Mouse (Mus musculus) thymus, adult 2 months (tissue): ENCODE results near the gene Tnn. TPM values are rescaled to one million over a fixed set of nuclear protein-coding genes. Genes with fewer than 3 reads are reported as not detected.

ENCODE experiments used
- DNase-seq: peaks from one replicate; pipeline ENCODE4 v3.0.0; 2021
- H3K27ac ChIP-seq: fragments of 200-500 bp; 2 replicates; pipeline ENCODE4 v1.5.1; 2012; ENCODE audit warnings: low read length, control low read depth; ENCODE audit not compliant: control insufficient read depth, insufficient read depth
- H3K27me3 ChIP-seq: fragments of 200-500 bp; 2 replicates; pipeline ENCODE4 v1.6.1; 2012; ENCODE audit warnings: mild to moderate bottlenecking, low read length, moderate library complexity, mixed read lengths; ENCODE audit not compliant: control insufficient read depth, insufficient read depth
- H3K36me3 ChIP-seq: fragments of 200-500 bp; 2 replicates; pipeline ENCODE4 v1.6.1; 2012; ENCODE audit warnings: mild to moderate bottlenecking, low read length, moderate library complexity; ENCODE audit not compliant: control insufficient read depth, insufficient read depth
- H3K4me1 ChIP-seq: fragments of 200-500 bp; replicated peaks from 2 replicates; pipeline ENCODE4 v1.6.1; 2012; ENCODE audit warnings: low read length; ENCODE audit not compliant: control insufficient read depth, insufficient read depth
- H3K4me3 ChIP-seq: fragments of 200-500 bp; 2 replicates; pipeline ENCODE4 v1.5.1; 2012; ENCODE audit warnings: mild to moderate bottlenecking, low read length, control low read depth, moderate library complexity; ENCODE audit not compliant: control insufficient read depth, insufficient read depth
- CTCF ChIP-seq: fragments of 200-500 bp; IDR thresholded peaks from 2 replicates; pipeline ENCODE4 v1.5.1; 2012; ENCODE audit warnings: mild to moderate bottlenecking, control low read depth, low read length, moderate library complexity, borderline replicate concordance; ENCODE audit not compliant: control insufficient read depth, poor library complexity, insufficient read depth; ENCODE audit errors: extremely low read depth
- POLR2A ChIP-seq: fragments of 200-500 bp; IDR thresholded peaks from 2 replicates; pipeline ENCODE4 v1.6.1; 2012; ENCODE audit warnings: mild to moderate bottlenecking, low read length, control low read depth, moderate library complexity; ENCODE audit not compliant: control insufficient read depth, poor library complexity, insufficient read depth; ENCODE audit errors: extremely low read depth
- WGBS: fragments of 180-500 bp; shearing (Covaris S2); methylation state at CpG from one replicate; pipeline ENCODE4 v1.1.7; 2018; 5-methylcytosine and 5-hydroxymethylcytosine counted together
- polyA plus RNA-seq: library from polyadenylated mRNA; depleted of rRNA; stranded (reverse); fragments of >200 nt; gene quantifications from 2 replicates; pipeline ENCODE4 v1.2.3, GENCODE M21; 2012

Gene Tnn
- polyA plus RNA-seq, 1 experiment, result 0.12 TPM

- Histone ChIP-seq H3K4me3 (no peak overlapping the region), H3K27me3 (no peaks in the 10 kb centered on the region), H3K36me3 (no peaks in the 10 kb centered on the region), H3K27ac (no peak overlapping the region), H3K4me1 (no peaks in the 10 kb centered on the region)
- TF ChIP-seq CTCF (no peak), POLR2A (no peak)
- WGBS, result 90% methylated on average over 5 of the region's 5 CpGs
- no peak for DNase-seq
These were observed 53.6 kb downstream of the Tnn start for GRCm38 (mm10) chr1:160099659-160100302.

GRCm38 (mm10) chr1:160086651-160087050 lies 66.7 kb downstream of the Tnn start:
- WGBS, result 85% methylated on average over 2 of the region's 2 CpGs
- H3K36me3 ChIP-seq, result no peaks in the 10 kb centered on the region

GRCm38 (mm10) chr1:160084239-160084638 lies 69.1 kb downstream of the Tnn start:
- Histone ChIP-seq H3K27ac (no peak overlapping the region), H3K27me3 (no peaks in the 10 kb centered on the region), H3K4me1 (peaks cover 5% of the 10 kb centered on the region; the same call in 1 of the 2 replicates), H3K36me3 (no peaks in the 10 kb centered on the region), H3K4me3 (no peak overlapping the region)
- no peak for TF ChIP-seq CTCF
- no peak for TF ChIP-seq POLR2A
- DNase-seq, result no peak
- WGBS, result 89% methylated on average over 1 of the region's 1 CpGs

More at GRCm38 (mm10) chr1:160086651-160087050, 66.7 kb downstream of the Tnn start:
- no peak for TF ChIP-seq CTCF
- TF ChIP-seq POLR2A, result no peak
- no peaks in the 10 kb centered on the region for H3K27me3 ChIP-seq
- DNase-seq, result no peak
- no peaks in the 10 kb centered on the region for H3K4me1 ChIP-seq
- H3K27ac ChIP-seq, result no peak overlapping the region
- H3K4me3 ChIP-seq, result no peak overlapping the region

GRCm38 (mm10) chr1:160082647-160083046 lies 70.7 kb downstream of the Tnn start:
- H3K36me3 ChIP-seq, result peaks cover 5% of the 10 kb centered on the region
- DNase-seq, result no peak

GRCm38 (mm10) chr1:160080800-160081436 lies 72.5 kb downstream of the Tnn start:
- H3K4me1 ChIP-seq, result peaks cover 8% of the 10 kb centered on the region
- H3K27ac ChIP-seq, result no peak overlapping the region
- peaks cover 20% of the 10 kb centered on the region for H3K36me3 ChIP-seq
- 34% methylated on average over 2 of the region's 2 CpGs for WGBS
- H3K4me3 ChIP-seq, result no peak overlapping the region
- no peaks in the 10 kb centered on the region for H3K27me3 ChIP-seq
- DNase-seq, result peak; percentile 85
- TF ChIP-seq POLR2A, result no peak
- no peak for TF ChIP-seq CTCF

More at GRCm38 (mm10) chr1:160082647-160083046, 70.7 kb downstream of the Tnn start:
- H3K4me3 ChIP-seq, result no peak overlapping the region
- no peak for TF ChIP-seq POLR2A
- no peak for TF ChIP-seq CTCF
- H3K27me3 ChIP-seq, result no peaks in the 10 kb centered on the region
- 74% methylated on average over 1 of the region's 1 CpGs for WGBS
- peaks cover 8% of the 10 kb centered on the region for H3K4me1 ChIP-seq
- H3K27ac ChIP-seq, result no peak overlapping the region

GRCm38 (mm10) chr1:160078882-160079661 lies 74.3 kb downstream of the Tnn start:
- Histone ChIP-seq H3K4me3 (peak overlapping the region; percentile 29), H3K4me1 (peaks cover 8% of the 10 kb centered on the region), H3K27ac (peak overlapping the region; percentile 65), H3K36me3 (peaks cover 33% of the 10 kb centered on the region), H3K27me3 (no peaks in the 10 kb centered on the region)
- DNase-seq, result peak; percentile 64
- no peak for TF ChIP-seq POLR2A
- TF ChIP-seq CTCF, result no peak
- WGBS, result 25% methylated on average over 14 of the region's 14 CpGs
